Mouse (Mus musculus) ES-Bruce4 (cell line): Measurements from ENCODE around the gene H2al1c.
"Not testable (repeated sequence)": the region's sequence is repeated elsewhere in the genome, so short reads cannot be mapped to it uniquely, and the experiment has no call there.

ENCODE experiments used
- CTCF ChIP-seq: IDR thresholded peaks from one replicate; pipeline ENCODE4 v1.8.1; 2011; ENCODE audit warnings: low read depth, low read length
- POLR2A ChIP-seq: IDR thresholded peaks from one replicate; pipeline ENCODE4 v1.8.1; 2011; ENCODE audit warnings: low read length; ENCODE audit not compliant: insufficient read depth

GRCm38 (mm10) chrX:11305355-11305754, at the start of gene H2al1c:
- TF ChIP-seq POLR2A, CTCF: not testable (repeated sequence)
